Mouse (Mus musculus): ENCODE results near the gene Arl15.

DNA sequence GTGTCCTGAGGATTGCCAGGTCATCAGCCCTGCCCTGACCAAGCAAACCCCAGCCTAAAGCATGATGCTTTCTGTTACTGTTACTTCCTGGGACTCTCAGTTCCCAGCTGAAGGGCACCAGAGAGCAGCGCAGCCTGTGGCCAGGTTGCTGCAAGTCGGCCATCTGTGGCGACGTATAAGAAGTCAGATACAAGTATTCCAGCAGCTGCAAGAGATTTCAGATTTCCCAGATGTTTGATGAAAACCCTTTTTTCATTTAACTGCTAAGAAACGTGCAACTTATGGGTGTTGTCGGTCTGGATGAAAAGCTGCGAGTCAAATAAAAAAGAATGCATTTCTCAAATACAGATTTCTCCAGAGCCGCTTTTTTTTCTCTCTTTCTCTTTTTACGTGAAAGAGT, 345.3 kb downstream of the Arl15 start:
- TF ChIP-seq GATA1 (IDR thresholded peaks at IDR 0.05; ENCODE audit: borderline replicate concordance, low read length) = no peak
- no peak for TF ChIP-seq FLI1 (IDR thresholded peaks at IDR 0.05; ENCODE audit: low read length)
